Mouse (Mus musculus) lung, postnatal 25 days (tissue): ENCODE measurements around the gene Tmem37.

ENCODE experiments used
- DNase-seq: peaks from one replicate; pipeline ENCODE4 v3.0.0; 2022; ENCODE audit warnings: low spot score

Gene Tmem37

GRCm38 (mm10) chr1:120057674-120058430 lies 16.0 kb downstream of the Tmem37 start:
- DNase-seq: no peak

DNA sequence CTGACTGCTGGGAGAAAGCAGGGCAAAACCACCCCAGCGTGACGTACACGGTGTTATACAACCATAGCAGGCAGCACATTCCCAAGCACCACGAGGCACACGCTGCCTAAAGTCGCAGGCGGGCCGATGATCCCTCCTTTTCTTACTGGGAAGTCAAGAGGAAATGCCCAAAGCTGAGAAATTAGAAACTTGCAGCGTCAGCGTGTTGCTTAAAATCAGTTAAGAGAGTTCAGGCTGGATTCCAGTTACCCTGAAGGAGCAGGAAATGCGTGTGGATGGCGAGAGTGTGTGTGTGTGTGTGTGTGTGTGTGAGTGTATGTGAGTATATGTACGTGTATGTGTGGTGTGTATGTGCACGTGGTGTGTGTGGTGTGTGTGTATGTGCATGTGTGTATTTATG lies 16.8 kb downstream of the Tmem37 start:
- no peak for DNase-seq

DNA sequence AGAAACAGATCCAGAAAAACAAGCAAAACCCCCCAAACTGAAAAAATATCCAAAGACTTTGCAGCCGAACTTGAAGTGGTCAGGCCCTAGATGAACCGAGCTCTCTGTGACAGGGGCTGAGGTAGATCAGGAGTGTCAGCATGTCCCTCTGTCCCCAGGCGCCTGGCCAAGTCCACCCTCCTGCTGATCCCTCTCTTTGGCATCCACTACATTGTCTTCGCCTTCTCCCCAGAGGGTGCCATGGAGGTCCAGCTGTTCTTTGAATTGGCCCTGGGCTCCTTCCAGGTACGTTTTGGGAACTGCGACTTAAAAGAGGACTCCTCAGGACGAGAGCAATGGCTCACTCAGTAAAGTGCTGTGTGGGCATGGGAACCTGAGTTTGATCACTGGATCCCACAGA lies 17.6 kb downstream of the Tmem37 start:
- DNase-seq: no peak

DNA sequence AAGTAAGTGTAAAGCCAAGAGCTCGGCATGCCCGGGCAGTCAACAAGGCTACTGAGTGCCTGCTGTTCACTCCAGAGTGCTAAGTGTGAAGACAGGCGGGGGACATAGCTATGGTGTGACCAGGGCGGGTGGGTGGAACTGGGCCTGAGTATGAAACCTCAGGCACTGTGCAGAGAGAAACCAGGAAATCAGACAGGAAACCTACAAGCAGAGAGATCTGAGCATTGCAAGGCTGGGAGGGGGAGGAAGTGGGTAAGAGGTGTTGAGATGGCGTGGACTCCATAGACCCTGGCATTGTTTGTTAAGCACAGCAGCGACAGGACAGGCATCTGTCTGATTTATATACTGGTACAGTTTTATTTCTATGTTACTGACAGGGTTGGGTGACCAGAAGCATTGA lies 18.4 kb downstream of the Tmem37 start:
- no peak for DNase-seq

DNA sequence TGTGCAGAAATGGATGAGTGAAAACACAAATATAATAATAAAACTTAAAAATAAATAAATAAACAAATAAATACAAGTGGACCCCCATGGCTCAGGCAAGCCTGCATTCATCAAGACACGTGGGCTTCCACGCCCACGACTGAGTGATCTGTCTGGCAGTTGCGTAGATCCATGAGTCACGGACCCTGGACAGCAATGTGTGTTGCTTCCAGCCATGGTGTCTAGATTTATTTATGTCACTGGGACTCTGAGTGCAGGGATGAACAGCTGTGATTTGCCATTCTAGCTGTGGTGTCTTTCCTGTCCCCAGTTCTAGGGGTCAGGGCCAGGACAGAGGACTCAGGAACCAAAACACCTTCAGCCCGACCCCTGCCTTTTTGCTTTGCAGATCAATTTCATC lies 18.9 kb downstream of the Tmem37 start:
- no peak for DNase-seq

DNA sequence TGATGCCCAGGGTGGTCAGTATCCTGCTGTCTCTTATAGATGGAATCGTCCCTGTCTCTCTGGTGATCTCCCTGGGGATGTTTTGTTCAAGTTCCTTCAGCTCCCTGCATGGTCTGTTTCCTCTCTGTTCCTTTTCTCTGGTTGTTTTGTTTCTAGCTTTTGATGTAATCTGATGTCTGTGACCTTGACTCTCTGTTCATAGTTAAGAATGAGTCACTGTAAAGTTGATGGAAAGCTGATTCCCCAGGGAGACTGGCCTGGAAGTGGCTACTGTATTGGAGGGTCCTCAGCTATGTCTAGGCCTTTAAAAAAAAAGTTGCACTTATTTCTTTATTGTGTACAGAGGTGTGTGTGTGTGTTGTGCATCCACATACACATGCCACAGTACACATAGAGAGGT lies 22.8 kb downstream of the Tmem37 start:
- no peak for DNase-seq

DNA sequence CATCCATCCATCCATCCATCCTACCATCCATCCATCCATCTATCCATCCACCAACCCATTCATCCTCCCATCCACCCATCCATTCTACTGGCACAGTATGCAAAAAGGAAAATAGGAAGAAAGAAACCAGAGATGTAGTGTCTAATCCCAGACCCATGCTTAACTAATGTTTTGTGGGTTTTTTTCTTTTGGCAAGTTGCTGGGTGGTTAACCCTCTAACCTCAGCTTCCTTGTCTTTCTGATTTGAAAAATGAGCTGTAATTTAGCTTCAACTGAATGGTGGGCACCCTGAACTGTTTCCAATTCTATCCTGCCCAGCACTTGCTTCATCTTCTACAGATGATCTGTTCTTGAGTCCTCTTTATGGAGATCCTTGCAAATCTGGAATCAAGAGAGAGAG lies 26.5 kb downstream of the Tmem37 start:
- no peak for DNase-seq

GRCm38 (mm10) chr1:120044584-120044983 lies 29.3 kb downstream of the Tmem37 start:
- no peak for DNase-seq

DNA sequence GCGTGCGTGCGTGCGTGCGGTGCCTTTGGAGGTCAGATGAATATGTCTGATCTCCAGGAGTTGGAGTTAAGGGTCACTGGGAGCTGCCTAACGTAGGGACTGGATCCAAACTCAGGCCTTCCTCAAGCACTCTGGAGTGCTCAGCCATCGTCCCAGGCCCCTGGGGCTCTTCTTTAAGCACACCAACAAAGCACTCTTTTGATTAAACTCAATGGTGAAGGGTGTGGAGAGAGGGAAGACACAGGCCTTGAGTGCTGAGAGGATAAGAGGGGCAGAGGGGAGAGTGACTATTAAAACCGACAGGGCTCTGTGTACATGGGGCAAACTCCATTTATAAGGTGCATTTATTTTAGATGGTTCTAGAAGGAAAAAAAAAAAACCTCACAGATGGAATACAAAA lies 31.5 kb downstream of the Tmem37 start:
- DNase-seq: no peak

GRCm38 (mm10) chr1:120038594-120038993 lies 35.3 kb downstream of the Tmem37 start:
- DNase-seq: no peak

GRCm38 (mm10) chr1:120037021-120037683 lies 36.7 kb downstream of the Tmem37 start:
- DNase-seq: no peak

- DNase-seq: no peak
Observed at GRCm38 (mm10) chr1:120035456-120036034, 38.3 kb downstream of the Tmem37 start.

DNA sequence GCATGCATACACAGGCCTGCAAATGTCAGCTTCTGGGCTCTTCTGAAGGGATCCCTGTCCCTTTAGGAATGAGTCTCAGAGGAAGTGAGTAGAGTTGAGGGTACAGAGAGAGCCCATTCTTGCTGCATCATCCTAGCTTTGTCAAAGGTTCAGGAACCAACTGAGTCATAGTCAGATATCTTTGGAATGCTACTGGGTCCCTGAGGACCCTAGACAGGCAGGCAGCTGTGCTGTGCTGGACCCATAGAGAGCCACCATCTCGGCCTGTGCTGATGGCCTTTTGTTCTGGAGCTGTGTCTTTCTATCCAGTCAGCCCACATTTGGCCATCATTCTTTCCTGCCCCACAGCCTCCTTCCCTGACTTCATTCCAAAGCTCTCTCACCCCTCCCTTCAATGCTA lies 39.1 kb downstream of the Tmem37 start:
- DNase-seq: no peak

DNA sequence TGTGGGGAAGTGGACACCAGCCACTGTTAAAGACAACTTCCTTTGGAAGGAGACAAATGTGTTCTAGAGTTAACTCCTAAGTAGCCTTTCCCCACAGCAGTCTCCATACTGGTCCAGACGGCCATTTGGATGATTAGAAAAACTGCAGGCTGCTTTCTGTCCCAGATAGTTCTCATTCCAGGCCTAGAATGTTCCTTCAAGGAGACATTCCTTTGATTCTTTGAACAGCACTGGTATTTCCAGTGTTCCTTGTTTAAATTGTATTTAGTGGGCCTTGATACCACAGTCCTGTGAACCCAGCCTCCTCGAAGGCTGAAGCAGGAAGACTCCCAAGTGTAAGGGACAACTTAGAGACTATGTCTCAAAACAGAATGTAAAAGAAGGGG lies 40.4 kb downstream of the Tmem37 start:
- no peak for DNase-seq

GRCm38 (mm10) chr1:120032804-120033468 lies 40.9 kb downstream of the Tmem37 start:
- peak; percentile 83 for DNase-seq

GRCm38 (mm10) chr1:120030474-120030873 lies 43.4 kb downstream of the Tmem37 start:
- DNase-seq: no peak

DNA sequence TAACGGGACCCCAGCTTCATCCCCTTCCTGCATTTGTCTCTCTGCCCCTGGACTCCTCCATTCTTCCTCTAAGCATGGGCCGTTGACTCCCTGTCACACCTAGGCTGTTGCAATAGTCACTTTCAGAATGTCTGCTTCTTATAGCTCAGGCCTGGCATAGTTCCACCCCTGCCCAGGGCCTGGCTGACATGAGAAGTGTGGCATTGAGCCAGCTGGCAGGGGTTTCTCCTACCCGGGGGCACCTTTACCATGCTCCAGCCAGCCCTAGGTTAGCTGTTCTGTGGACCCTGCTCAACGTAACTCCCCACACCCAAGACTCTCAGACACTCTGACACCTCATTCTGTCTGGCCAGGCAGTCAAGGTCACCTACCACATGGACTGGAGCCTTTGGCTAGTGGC lies 46.2 kb downstream of the Tmem37 start:
- DNase-seq: no peak

GRCm38 (mm10) chr1:120025050-120025439 lies 48.8 kb downstream of the Tmem37 start:
- no peak for DNase-seq

DNA sequence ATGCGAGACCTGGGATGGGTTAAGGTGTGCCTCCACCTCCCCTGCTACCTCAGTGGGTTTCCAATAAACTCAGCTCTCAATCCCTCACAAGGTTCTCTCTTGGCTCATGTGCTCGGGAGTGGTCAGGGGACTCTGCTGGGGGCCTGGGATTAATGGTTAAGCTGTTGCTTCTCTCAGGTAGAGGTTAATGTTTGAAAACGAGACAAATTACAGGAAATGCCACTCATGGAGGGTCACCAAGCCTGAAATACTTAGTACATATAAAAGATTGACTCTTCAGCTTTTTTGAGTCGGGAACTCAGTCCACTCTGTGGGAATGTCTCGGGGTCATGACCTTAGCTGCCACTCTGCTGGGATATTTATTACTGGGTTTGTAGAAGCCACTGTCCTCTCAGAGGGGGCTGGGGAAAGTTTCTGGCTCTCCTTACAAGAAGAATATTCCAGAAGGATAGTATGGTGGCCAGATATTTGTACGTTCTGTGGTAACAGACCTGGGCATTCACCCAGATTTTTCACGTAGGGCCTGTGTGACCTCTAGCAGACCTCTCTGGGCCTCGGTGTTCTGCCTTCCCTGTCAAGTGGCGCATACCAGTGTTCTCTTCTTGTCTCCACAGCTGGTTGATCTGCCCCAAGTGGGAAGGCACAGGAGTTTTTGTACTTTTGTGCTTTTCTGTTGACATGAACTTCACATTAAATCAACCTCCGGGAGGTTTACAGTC lies 49.4 kb downstream of the Tmem37 start:
- no peak for DNase-seq

- no peak for DNase-seq
Observed at GRCm38 (mm10) chr1:120021951-120022350, 51.9 kb downstream of the Tmem37 start.

GRCm38 (mm10) chr1:120020322-120020897 lies 53.5 kb downstream of the Tmem37 start:
- no peak for DNase-seq

- DNase-seq: no peak
Observed at GRCm38 (mm10) chr1:120019428-120019827, 54.4 kb downstream of the Tmem37 start.
